18 mouse cellular contexts compared by ENCODE assay signal in the genomic region with DNA sequence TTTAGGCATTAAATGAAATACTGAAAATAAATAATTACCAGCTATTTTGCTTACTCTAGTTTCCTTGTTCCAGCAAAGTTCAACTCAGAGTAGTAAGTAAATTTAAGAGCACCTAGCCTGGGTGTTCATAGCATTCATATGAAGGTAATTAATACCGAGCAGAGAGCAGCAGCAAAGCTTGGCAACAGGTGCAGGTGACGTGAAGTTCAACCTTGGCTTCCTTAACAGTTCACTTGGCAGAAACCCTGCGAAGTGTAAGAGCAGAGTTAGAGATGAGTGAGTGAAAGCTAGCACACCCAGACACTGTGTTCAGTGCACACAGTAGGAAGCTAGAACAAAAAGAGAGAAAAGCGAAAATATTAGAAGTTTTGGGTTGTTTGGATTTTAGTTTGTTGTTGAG. TPM values are rescaled to one million over a fixed set of nuclear protein-coding genes. Genes with fewer than 3 reads are reported as not detected.
A peak's percentile ranks its signal among the peaks of the same experiment; 100 is the strongest.
DNase-seq lines count a peak whose midpoint lies in the region.
"Had no signal": no experiment of that assay in that cellular context is flagged by ENCODE, and none has a peak within 500 bp of the region (broad histone marks: within the 10 kb centered on the region; RNA-seq: fewer than 3 reads in every experiment).

No protein-coding gene starts in this region.

- peak; percentile 76 for DNase-seq in gastrocnemius, adult 18-20 months (ENCODE audit: low spot score)
- no peak for DNase-seq in gastrocnemius, postnatal 4 days (ENCODE audit: low spot score in 2 of 2)
- DNase-seq in kidney, adult 9 months: peak; percentile 70
- no peak for DNase-seq in kidney, adult 18-20 months
- DNase-seq in gastrocnemius, adult 8-10 months (ENCODE audit: low spot score in 2 of 2): peak; percentile 32 to 60
- peak; percentile 76 for DNase-seq in skeletal muscle tissue, adult 2 months (ENCODE audit: low read depth, low spot score)
- no peak for DNase-seq in right cerebral cortex, postnatal 14 days
- DNase-seq: cerebellum, adult 8-10 months; cerebellum, postnatal 25 days; forebrain, postnatal 0 days; heart, adult 11 months; layer of hippocampus, postnatal 36 days; left cerebral cortex, postnatal 4 days; liver, embryonic 13.5 days; lung, adult 2 months; lung, postnatal 10 days; thymus, postnatal 36 days had no signal

RNA-seq across cellular contexts. Expression of gene Meltf, which starts 47.9 kb away (rescaled TPM):
- not detected for total RNA-seq in gastrocnemius, adult 18-20 months (2021)
- total RNA-seq in gastrocnemius, postnatal 4 days (2021): under 1 TPM in 1 of 2 experiments, not detected in 1; 0.08 TPM
- not detected for total RNA-seq in gastrocnemius, adult 8-10 months (2022)
- total RNA-seq: megakaryocyte-erythroid progenitor cell, adult 5-6 weeks had no signal

Comparison
In these comparisons a context has a peak if more than half of its experiments do, and no peak if none do; other contexts are left out.
1. DNase-seq: peak in gastrocnemius, adult 18-20 months (single experiment), kidney, adult 9 months (single experiment), gastrocnemius, adult 8-10 months (2 of 2) and skeletal muscle tissue, adult 2 months (single experiment); none in gastrocnemius, postnatal 4 days (0 of 2), kidney, adult 18-20 months (single experiment) and right cerebral cortex, postnatal 14 days (single experiment).